Mouse (Mus musculus) left cerebral cortex, adult 2 months (tissue): Measurements from ENCODE around the gene Afap1. TPM values are rescaled to one million over a fixed set of nuclear protein-coding genes. Genes with fewer than 3 reads are reported as not detected.

Experiments
- DNase-seq, 2 experiments: peaks; one replicate each; pipeline ENCODE4 v3.0.0; 2021 to 2022; ENCODE audit warnings: low spot score in 2 of 2, mixed read lengths in 1 of 2; ENCODE audit errors: extremely low spot score in 1 of 2
- H3K27ac ChIP-seq: fragments of 200-600 bp; 2 replicates; pipeline ENCODE4 v1.8.1; 2022
- H3K4me3 ChIP-seq: fragments of 200-600 bp; 2 replicates; pipeline ENCODE4 v1.8.1; 2022
- CTCF ChIP-seq: fragments of 200-600 bp; IDR thresholded peaks from 2 replicates; pipeline ENCODE4 v1.8.1; 2022; ENCODE audit warnings: antibody characterized with exemption, mild to moderate bottlenecking, moderate library complexity
- intact Hi-C: fragments of 180-260 bp; cut with DNase I; formaldehyde crosslinking; loops from one replicate; pipeline ENCODE4 v1.15.1; 2025
- total RNA-seq, 2 experiments: library from RNA; stranded (reverse); gene quantifications; 2 replicates each; pipeline ENCODE4 v1.2.3; 2021

The Afap1 gene
- total RNA-seq, 2 experiments from 2014 or later: 28.8 to 31.5 TPM

- H3K4me3 ChIP-seq: no peak overlapping the region
- H3K27ac ChIP-seq: no peak overlapping the region
- intact Hi-C loops: no loop called here
- TF ChIP-seq CTCF: no peak
- DNase-seq: no peak
These were observed 27.4 kb downstream of the Afap1 start for GRCm38 (mm10) chr5:35920557-35920956.

GRCm38 (mm10) chr5:35921141-35921540 lies 28.0 kb downstream of the Afap1 start:
- no peak for DNase-seq
- no peak for TF ChIP-seq CTCF
- Histone ChIP-seq H3K4me3 (no peak overlapping the region), H3K27ac (peak overlapping the region; percentile 2; the same call in 1 of the 2 replicates)
- intact Hi-C loops: no loop called here

GRCm38 (mm10) chr5:35921595-35922254 lies 28.6 kb downstream of the Afap1 start:
- DNase-seq: no peak
- TF ChIP-seq CTCF: no peak
- Histone ChIP-seq H3K27ac (peak overlapping the region; percentile 2; the same call in 1 of the 2 replicates), H3K4me3 (no peak overlapping the region)
- intact Hi-C loops: no loop called here

- Histone ChIP-seq H3K27ac (no peak overlapping the region), H3K4me3 (no peak overlapping the region)
- no peak for TF ChIP-seq CTCF
- intact Hi-C loops: no loop called here
- no peak for DNase-seq
These were observed 30.3 kb downstream of the Afap1 start for GRCm38 (mm10) chr5:35923448-35923847.

- Histone ChIP-seq H3K4me3 (no peak overlapping the region), H3K27ac (peak overlapping the region; percentile 44; the same call in 1 of the 2 replicates)
- DNase-seq: peak in 1 of 2 experiments; percentile 48
- no peak for TF ChIP-seq CTCF
- intact Hi-C loops: no loop called here
These were observed 32.1 kb downstream of the Afap1 start for GRCm38 (mm10) chr5:35925171-35925634.

- H3K27ac ChIP-seq: no peak overlapping the region
- intact Hi-C loops: no loop called here
- TF ChIP-seq CTCF: no peak
- no peak for DNase-seq
- no peak overlapping the region for H3K4me3 ChIP-seq
These were observed 33.4 kb downstream of the Afap1 start for GRCm38 (mm10) chr5:35926511-35926910.

- TF ChIP-seq CTCF: no peak
- no peak overlapping the region for H3K27ac ChIP-seq
- DNase-seq: no peak
- intact Hi-C loops: no loop called here
- no peak overlapping the region for H3K4me3 ChIP-seq
These were observed 38.2 kb downstream of the Afap1 start for GRCm38 (mm10) chr5:35931296-35931695.

GRCm38 (mm10) chr5:35933059-35933458 lies 39.9 kb downstream of the Afap1 start:
- intact Hi-C loops: no loop called here
- no peak for DNase-seq
- no peak for TF ChIP-seq CTCF
- no peak overlapping the region for H3K4me3 ChIP-seq
- no peak overlapping the region for H3K27ac ChIP-seq

- intact Hi-C loops: no loop called here
- TF ChIP-seq CTCF: no peak
- no peak for DNase-seq
- H3K27ac ChIP-seq: no peak overlapping the region
- no peak overlapping the region for H3K4me3 ChIP-seq
These were observed 42.8 kb downstream of the Afap1 start for GRCm38 (mm10) chr5:35935939-35936338.

GRCm38 (mm10) chr5:35938249-35939223 lies 45.4 kb downstream of the Afap1 start:
- Histone ChIP-seq H3K27ac (no peak overlapping the region), H3K4me3 (no peak overlapping the region)
- intact Hi-C loops: no loop called here
- no peak for DNase-seq
- no peak for TF ChIP-seq CTCF

GRCm38 (mm10) chr5:35939958-35940357 lies 46.8 kb downstream of the Afap1 start:
- DNase-seq: no peak
- intact Hi-C loops: no loop called here
- TF ChIP-seq CTCF: no peak
- no peak overlapping the region for H3K27ac ChIP-seq
- no peak overlapping the region for H3K4me3 ChIP-seq

- intact Hi-C loops: no loop called here
- no peak for TF ChIP-seq CTCF
- Histone ChIP-seq H3K27ac (no peak overlapping the region; the same call in 1 of the 2 replicates), H3K4me3 (no peak overlapping the region)
- DNase-seq: no peak
These were observed 50.4 kb downstream of the Afap1 start for GRCm38 (mm10) chr5:35943541-35943940.
